Mouse (Mus musculus) G1E (cell line): ENCODE results near the gene Sh2d7.

Experiments
- CTCF ChIP-seq: IDR thresholded peaks from 2 replicates; pipeline ENCODE4 v1.5.1; 2012; ENCODE audit warnings: low read depth, low read length, inconsistent platforms, mixed read lengths
- GATA1 ChIP-seq: IDR thresholded peaks from 2 replicates; pipeline ENCODE4 v1.6.1; 2012; ENCODE audit warnings: borderline replicate concordance, low read length, inconsistent platforms, mixed read lengths
- GATA2 ChIP-seq: IDR thresholded peaks from 2 replicates; pipeline ENCODE4 v1.6.1; 2012; ENCODE audit warnings: low read depth, low read length, inconsistent platforms, borderline replicate concordance

DNA sequence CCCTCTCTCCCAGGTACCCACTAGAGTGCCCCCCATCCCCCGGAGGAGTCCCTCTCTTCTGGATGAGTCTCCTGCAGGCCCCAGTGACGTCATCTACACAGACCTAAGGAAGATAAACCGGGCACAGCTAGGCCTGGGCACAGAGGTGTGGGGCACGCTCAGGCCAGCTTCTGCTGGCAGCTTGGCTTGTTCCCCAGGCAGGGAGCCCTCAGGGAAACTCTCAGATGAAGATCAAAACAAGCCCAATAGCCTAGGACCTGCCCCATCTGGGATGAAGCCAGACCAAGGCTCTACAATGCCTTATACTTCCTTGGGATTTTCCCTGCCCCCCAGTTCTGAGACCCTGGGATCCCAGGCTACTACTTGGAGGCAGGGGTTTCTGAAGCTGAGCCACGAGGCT, 2.0 kb downstream of the Sh2d7 start:
- TF ChIP-seq GATA1 (no peak), CTCF (no peak), GATA2 (no peak)
